Mouse (Mus musculus): Measurements from ENCODE around the gene Krtap4-2.
A peak's percentile ranks its signal among the peaks of the same experiment; 100 is the strongest.

Krtap4-2 gene

GRCm38 (mm10) chr11:99585096-99585495 lies 49.8 kb downstream of the Krtap4-2 start:
- DNase-seq (ENCODE audit: low spot score), result peak; percentile 19

Data from ovary, adult 18-20 months (tissue).